Mouse (Mus musculus): ENCODE measurements around the gene Gm20821.
"Not testable (repeated sequence)": the region's sequence is repeated elsewhere in the genome, so short reads cannot be mapped to it uniquely, and the experiment has no call there.

Gm20821 gene

DNA sequence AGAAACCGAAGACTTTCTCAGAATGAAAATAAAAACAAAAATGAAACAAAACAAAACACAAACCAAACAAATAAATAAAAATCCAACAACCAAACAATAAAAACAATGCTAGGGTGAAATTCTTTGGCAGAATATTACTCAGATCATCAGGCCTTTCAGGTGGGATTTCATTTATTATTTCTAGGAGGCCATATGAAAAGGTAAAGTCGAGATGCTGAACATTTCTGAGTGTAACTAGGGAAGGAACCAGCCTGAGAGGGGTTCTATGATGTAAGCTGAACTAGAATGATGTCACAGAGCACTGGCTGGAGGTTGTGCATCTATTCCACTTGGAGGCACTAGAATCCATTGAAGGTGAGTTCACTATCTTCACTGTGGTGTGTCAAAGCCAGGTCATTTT lies at the start of gene Gm20821:
Gene Gm20821 (plus strand): TSS at position 301 of the 400 bp plus-strand sequence.
- DNase-seq: not testable (repeated sequence)

Data from cerebellum, postnatal 25 days (tissue).